Mouse (Mus musculus) bone marrow macrophage, adult 2 months (primary cell): ENCODE measurements at regions not wholly inside any gene's neighbourhood (a gene's known extent, or its start where the extent isn't known, plus 50 kb on each side); places are given as distances from the start of the nearest gene placed in this dataset.

Experiments used
- CTCF ChIP-seq: IDR thresholded peaks from 2 replicates; pipeline ENCODE4 v1.5.1; 2012; ENCODE audit warnings: low read depth, mild to moderate bottlenecking, low read length, moderate library complexity
- POLR2A ChIP-seq: IDR thresholded peaks from 2 replicates; pipeline ENCODE4 v1.6.1; 2012; ENCODE audit warnings: mild to moderate bottlenecking, low read depth, low read length, borderline replicate concordance

- TF ChIP-seq CTCF (no peak), POLR2A (no peak)
These were observed 582.0 kb upstream of the Negr1 start for GRCm38 (mm10) chr3:155979636-155980035.
